Mouse (Mus musculus): ENCODE results near the gene 9930021J03Rik. TPM values are rescaled to one million over a fixed set of nuclear protein-coding genes. Genes with fewer than 3 reads are reported as not detected.

9930021J03Rik gene
- polyA plus RNA-seq, 1 experiment from 2014 or later: 8.0 TPM

GRCm38 (mm10) chr19:29672660-29673059 lies 133.1 kb downstream of the 9930021J03Rik start:
- Histone ChIP-seq H3K4me1 (ENCODE audit: control insufficient read depth, insufficient read depth, low read length) (no peaks in the 10 kb centered on the region), H3K9ac (ENCODE audit: low read depth, low read length) (no peak overlapping the region), H3K4me3 (ENCODE audit: low read depth, low read length) (no peak overlapping the region), H3K4me2 (ENCODE audit: low read depth, low read length) (no peak overlapping the region), H3K27ac (replicated peaks; ENCODE audit: low read depth, low read length) (no peak overlapping the region), H3K36me3 (ENCODE audit: control insufficient read depth, insufficient read depth, low read length) (no peaks in the 10 kb centered on the region), H3K27me3 (replicated peaks; ENCODE audit: control insufficient read depth, insufficient read depth, low read length) (no peaks in the 10 kb centered on the region), H3K9me3 (ENCODE audit: control insufficient read depth, low read length) (no peaks in the 10 kb centered on the region)
- ATAC-seq (ENCODE audit: low read depth): no peak
- 91% methylated on average over 13 of the region's 13 CpGs for WGBS
- DNase-seq (ENCODE audit: low spot score): no peak

DNA sequence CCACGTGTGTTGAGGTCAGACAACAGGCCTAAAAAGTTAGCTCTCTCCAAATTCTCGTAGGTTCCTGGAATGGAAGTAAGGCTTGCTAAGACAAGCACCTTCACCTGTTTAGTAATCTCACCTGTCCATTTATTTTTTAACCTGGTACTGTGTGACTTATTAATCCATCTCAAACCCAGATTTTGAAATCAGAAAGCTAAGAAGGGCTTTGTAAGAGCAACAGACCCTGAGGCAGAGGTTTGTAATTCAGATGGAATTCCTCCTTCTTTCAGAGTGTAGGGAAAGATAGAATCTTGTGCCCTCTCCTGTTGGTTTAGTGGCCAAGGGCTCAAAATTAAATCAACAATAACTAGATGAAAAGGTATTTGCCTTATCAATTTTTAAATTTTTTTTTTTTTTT lies 134.6 kb downstream of the 9930021J03Rik start:
- Histone ChIP-seq H3K9me3 (ENCODE audit: control insufficient read depth, low read length) (no peaks in the 10 kb centered on the region), H3K9ac (ENCODE audit: low read depth, low read length) (no peak overlapping the region), H3K36me3 (ENCODE audit: control insufficient read depth, insufficient read depth, low read length) (no peaks in the 10 kb centered on the region), H3K27me3 (replicated peaks; ENCODE audit: control insufficient read depth, insufficient read depth, low read length) (no peaks in the 10 kb centered on the region), H3K4me2 (ENCODE audit: low read depth, low read length) (no peak overlapping the region), H3K4me1 (ENCODE audit: control insufficient read depth, insufficient read depth, low read length) (no peaks in the 10 kb centered on the region), H3K4me3 (ENCODE audit: low read depth, low read length) (no peak overlapping the region), H3K27ac (replicated peaks; ENCODE audit: low read depth, low read length) (no peak overlapping the region)
- 55% methylated on average over 2 of the region's 2 CpGs for WGBS
- DNase-seq (ENCODE audit: low spot score): no peak
- ATAC-seq (ENCODE audit: low read depth): no peak

DNA sequence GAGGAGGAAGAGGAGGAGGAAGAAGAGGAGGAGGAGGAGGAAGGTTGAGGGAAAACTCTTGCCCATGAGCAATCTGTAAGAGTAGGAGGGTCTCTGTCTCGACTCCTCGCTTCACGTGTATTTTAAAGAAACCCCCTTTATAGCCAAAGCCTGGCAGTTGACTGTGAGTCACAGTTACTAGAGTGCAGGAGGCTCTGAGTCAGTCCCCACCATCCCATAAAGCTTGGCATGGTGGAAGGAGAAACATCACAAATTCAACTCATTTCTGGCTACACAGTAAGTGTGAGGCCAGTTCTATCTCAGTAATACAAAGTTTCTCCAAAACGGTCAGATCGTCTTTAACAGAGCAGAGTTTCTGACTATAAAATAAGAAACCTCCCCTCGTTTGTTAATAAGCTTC lies 135.5 kb downstream of the 9930021J03Rik start:
- no peak for ATAC-seq (ENCODE audit: low read depth)
- H3K27me3 ChIP-seq (replicated peaks; ENCODE audit: control insufficient read depth, insufficient read depth, low read length): no peaks in the 10 kb centered on the region
- no peak overlapping the region for H3K27ac ChIP-seq (replicated peaks; ENCODE audit: low read depth, low read length)
- no peak for DNase-seq (ENCODE audit: low spot score)
- H3K4me3 ChIP-seq (ENCODE audit: low read depth, low read length): no peak overlapping the region
- no peaks in the 10 kb centered on the region for H3K36me3 ChIP-seq (ENCODE audit: control insufficient read depth, insufficient read depth, low read length)
- no peak overlapping the region for H3K4me2 ChIP-seq (ENCODE audit: low read depth, low read length)
- no peaks in the 10 kb centered on the region for H3K9me3 ChIP-seq (ENCODE audit: control insufficient read depth, low read length)
- no peak overlapping the region for H3K9ac ChIP-seq (ENCODE audit: low read depth, low read length)
- H3K4me1 ChIP-seq (ENCODE audit: control insufficient read depth, insufficient read depth, low read length): no peaks in the 10 kb centered on the region
- WGBS: 90% methylated on average over 6 of the region's 6 CpGs

DNA sequence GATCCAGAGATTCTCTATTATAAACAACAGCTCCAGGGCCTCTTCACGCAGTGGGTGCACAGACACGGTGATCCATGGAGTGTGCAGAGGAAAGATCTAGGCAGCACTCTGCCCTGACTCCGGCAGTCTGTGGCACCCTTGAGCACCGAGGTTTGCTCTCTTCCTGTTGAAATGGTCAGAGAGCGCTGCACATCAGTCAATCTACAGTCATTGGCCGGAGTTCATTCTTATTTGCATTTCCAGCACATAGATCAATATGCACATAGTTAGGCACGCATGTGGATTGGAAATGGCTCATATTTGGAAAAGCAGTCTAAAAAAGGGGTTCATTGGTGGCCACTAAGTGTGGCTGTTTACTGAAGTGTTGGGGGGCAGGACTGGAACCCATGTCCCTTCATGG lies 137.7 kb downstream of the 9930021J03Rik start:
- no peaks in the 10 kb centered on the region for H3K36me3 ChIP-seq (ENCODE audit: control insufficient read depth, insufficient read depth, low read length)
- WGBS: 93% methylated on average over 7 of the region's 7 CpGs
- H3K27ac ChIP-seq (replicated peaks; ENCODE audit: low read depth, low read length): no peak overlapping the region
- no peak overlapping the region for H3K4me2 ChIP-seq (ENCODE audit: low read depth, low read length)
- no peak for DNase-seq (ENCODE audit: low spot score)
- no peaks in the 10 kb centered on the region for H3K27me3 ChIP-seq (replicated peaks; ENCODE audit: control insufficient read depth, insufficient read depth, low read length)
- H3K4me1 ChIP-seq (ENCODE audit: control insufficient read depth, insufficient read depth, low read length): no peaks in the 10 kb centered on the region
- ATAC-seq (ENCODE audit: low read depth): no peak
- H3K9ac ChIP-seq (ENCODE audit: low read depth, low read length): no peak overlapping the region
- H3K9me3 ChIP-seq (ENCODE audit: control insufficient read depth, low read length): no peaks in the 10 kb centered on the region
- no peak overlapping the region for H3K4me3 ChIP-seq (ENCODE audit: low read depth, low read length)

DNA sequence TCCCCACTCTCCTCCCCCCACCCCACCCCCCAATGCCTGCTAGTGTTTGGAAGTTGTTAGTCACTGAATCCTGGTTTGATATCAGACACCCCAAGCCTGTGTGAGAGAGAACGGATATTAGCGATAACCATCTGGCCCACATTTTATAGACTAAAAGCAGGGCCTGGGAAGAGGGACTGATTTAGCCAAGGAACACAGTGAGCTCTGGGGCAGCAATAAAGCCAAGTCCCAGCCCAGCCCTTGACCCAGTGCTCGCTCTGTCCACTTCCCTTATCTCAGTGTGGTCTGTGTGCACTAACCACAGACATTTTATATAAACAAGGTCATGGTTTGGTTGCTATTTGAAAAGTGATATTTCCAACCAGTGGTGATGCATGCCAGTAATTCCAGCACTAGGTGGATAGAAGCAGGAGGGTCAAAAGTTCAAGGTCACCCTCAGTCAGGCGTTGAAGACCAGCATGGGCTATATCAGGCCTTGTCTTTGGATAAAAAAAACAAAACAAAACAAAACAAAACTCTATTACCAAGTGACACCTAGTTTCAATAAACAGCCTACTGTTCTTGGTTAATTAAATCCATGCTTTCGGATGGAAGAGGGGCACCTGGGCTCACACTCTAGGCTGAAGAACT lies 138.7 kb downstream of the 9930021J03Rik start:
- H3K36me3 ChIP-seq (ENCODE audit: control insufficient read depth, insufficient read depth, low read length): no peaks in the 10 kb centered on the region
- DNase-seq (ENCODE audit: low spot score) (no peak), ATAC-seq (ENCODE audit: low read depth) (peak; percentile 66; the same call in 1 of the 2 replicates)
- H3K9ac ChIP-seq (ENCODE audit: low read depth, low read length): no peak overlapping the region
- H3K4me2 ChIP-seq (ENCODE audit: low read depth, low read length): no peak overlapping the region
- no peak overlapping the region for H3K27ac ChIP-seq (replicated peaks; ENCODE audit: low read depth, low read length)
- WGBS: 46% methylated on average over 5 of the region's 5 CpGs
- no peaks in the 10 kb centered on the region for H3K4me1 ChIP-seq (ENCODE audit: control insufficient read depth, insufficient read depth, low read length)
- H3K9me3 ChIP-seq (ENCODE audit: control insufficient read depth, low read length): no peaks in the 10 kb centered on the region
- H3K27me3 ChIP-seq (replicated peaks; ENCODE audit: control insufficient read depth, insufficient read depth, low read length): no peaks in the 10 kb centered on the region
- no peak overlapping the region for H3K4me3 ChIP-seq (ENCODE audit: low read depth, low read length)

- 67% methylated on average over 4 of the region's 4 CpGs for WGBS
- no peaks in the 10 kb centered on the region for H3K4me1 ChIP-seq (ENCODE audit: control insufficient read depth, insufficient read depth, low read length)
- H3K4me2 ChIP-seq (ENCODE audit: low read depth, low read length): no peak overlapping the region
- DNase-seq (ENCODE audit: low spot score) (no peak), ATAC-seq (ENCODE audit: low read depth) (no peak)
- H3K4me3 ChIP-seq (ENCODE audit: low read depth, low read length): no peak overlapping the region
- no peaks in the 10 kb centered on the region for H3K9me3 ChIP-seq (ENCODE audit: control insufficient read depth, low read length)
- H3K9ac ChIP-seq (ENCODE audit: low read depth, low read length): no peak overlapping the region
- no peak overlapping the region for H3K27ac ChIP-seq (replicated peaks; ENCODE audit: low read depth, low read length)
- no peaks in the 10 kb centered on the region for H3K36me3 ChIP-seq (ENCODE audit: control insufficient read depth, insufficient read depth, low read length)
- no peaks in the 10 kb centered on the region for H3K27me3 ChIP-seq (replicated peaks; ENCODE audit: control insufficient read depth, insufficient read depth, low read length)
Observed at GRCm38 (mm10) chr19:29666164-29666563, 139.6 kb downstream of the 9930021J03Rik start.

DNA sequence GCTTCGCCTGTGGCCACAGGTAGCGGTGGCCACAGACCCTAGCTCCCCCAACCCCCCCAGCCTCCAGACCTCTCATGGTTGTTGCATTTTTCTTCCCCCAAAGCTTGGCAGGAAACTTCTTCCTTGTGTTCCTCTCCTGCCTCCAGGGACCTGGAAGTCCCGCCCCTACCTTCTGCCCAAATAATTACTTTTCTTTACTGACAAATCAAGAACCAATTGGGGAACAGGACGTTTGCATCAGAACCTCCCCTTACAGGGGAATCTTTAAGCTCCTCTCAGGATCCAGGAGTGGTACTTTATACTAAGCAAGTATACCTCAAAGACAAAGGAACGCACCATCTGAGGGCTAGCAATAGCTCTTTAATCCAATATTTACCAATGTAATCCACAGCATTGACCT lies 140.9 kb downstream of the 9930021J03Rik start:
- 78% methylated on average over 5 of the region's 5 CpGs for WGBS
- H3K27ac ChIP-seq (replicated peaks; ENCODE audit: low read depth, low read length): no peak overlapping the region
- no peaks in the 10 kb centered on the region for H3K36me3 ChIP-seq (ENCODE audit: control insufficient read depth, insufficient read depth, low read length)
- H3K4me2 ChIP-seq (ENCODE audit: low read depth, low read length): no peak overlapping the region
- no peaks in the 10 kb centered on the region for H3K9me3 ChIP-seq (ENCODE audit: control insufficient read depth, low read length)
- H3K4me3 ChIP-seq (ENCODE audit: low read depth, low read length): no peak overlapping the region
- H3K27me3 ChIP-seq (replicated peaks; ENCODE audit: control insufficient read depth, insufficient read depth, low read length): no peaks in the 10 kb centered on the region
- no peak overlapping the region for H3K9ac ChIP-seq (ENCODE audit: low read depth, low read length)
- ATAC-seq (ENCODE audit: low read depth) (no peak), DNase-seq (ENCODE audit: low spot score) (no peak)
- no peaks in the 10 kb centered on the region for H3K4me1 ChIP-seq (ENCODE audit: control insufficient read depth, insufficient read depth, low read length)

Other genes starting within 250 kb of the 9930021J03Rik start
- 14.2 and 15.5 TPM in 2 replicates for gene Ermp1, start 157.6 kb downstream of the 9930021J03Rik start, polyA plus RNA-seq (2014; fragmentation: Nextera tagmentation; extraction: Ambion mirVana)
- 1.9 and 2.3 TPM in 2 replicates for gene Mlana, start 108.2 kb downstream of the 9930021J03Rik start, polyA plus RNA-seq (2014; fragmentation: Nextera tagmentation; extraction: Ambion mirVana)
- 19.5 and 23.2 TPM in 2 replicates for gene Ranbp6, start 7.0 kb upstream of the 9930021J03Rik start, polyA plus RNA-seq (2014; fragmentation: Nextera tagmentation; extraction: Ambion mirVana)
- 11.2 and 12.3 TPM in 2 replicates for gene Il33, start 119.1 kb upstream of the 9930021J03Rik start, polyA plus RNA-seq (2014; fragmentation: Nextera tagmentation; extraction: Ambion mirVana)
- gene Trpd52l3, start 197.8 kb upstream of the 9930021J03Rik start, polyA plus RNA-seq (2014; fragmentation: Nextera tagmentation; extraction: Ambion mirVana): not detected in 2 replicates
- gene Uhrf2, start 224.5 kb upstream of the 9930021J03Rik start, polyA plus RNA-seq (2014; fragmentation: Nextera tagmentation; extraction: Ambion mirVana): 64.4 and 66.7 TPM in 2 replicates

Measured in embryonic facial prominence, embryonic 14.5 days (tissue).